Mouse (Mus musculus) E14TG2a.4 (cell line): ENCODE data around the gene Rbbp5.
A peak's percentile ranks its signal among the peaks of the same experiment; 100 is the strongest.

Source experiments
- H3K27me3 ChIP-seq: 2 replicates; pipeline ENCODE4 v1.6.1; 2014; ENCODE audit warnings: low read length, control low read depth; ENCODE audit not compliant: insufficient read depth
- H3K36me3 ChIP-seq: 2 replicates; pipeline ENCODE4 v1.6.1; 2014; ENCODE audit warnings: low read length, control low read depth; ENCODE audit not compliant: insufficient read depth
- H3K4me1 ChIP-seq: replicated peaks from 2 replicates; pipeline ENCODE4 v1.6.1; 2014; ENCODE audit warnings: low read depth, low read length, control low read depth
- H3K4me3 ChIP-seq: replicated peaks from 2 replicates; pipeline ENCODE4 v1.5.1; 2014; ENCODE audit warnings: mild to moderate bottlenecking, low read length
- H3K9me3 ChIP-seq: 2 replicates; pipeline ENCODE4 v1.6.1; 2014; ENCODE audit warnings: low read length, control low read depth
- CTCF ChIP-seq: conservative IDR thresholded peaks from 2 replicates; pipeline ENCODE4 v1.5.1; 2014; ENCODE audit warnings: low read length
- NANOG ChIP-seq: IDR thresholded peaks from 2 replicates; pipeline ENCODE4 v1.6.1; 2014; ENCODE audit warnings: borderline replicate concordance, low read length, mixed read lengths
- POU5F1 ChIP-seq: IDR thresholded peaks from 2 replicates; pipeline ENCODE4 v1.6.1; 2014; ENCODE audit warnings: low read length, borderline replicate concordance

Rbbp5 gene

GRCm38 (mm10) chr1:132474496-132474895 is 2.7 kb upstream of the Rbbp5 start:
- Histone ChIP-seq H3K9me3 (no peaks in the 10 kb centered on the region), H3K27me3 (no peaks in the 10 kb centered on the region)
- no peak for TF ChIP-seq NANOG
- no peak for TF ChIP-seq POU5F1
- TF ChIP-seq CTCF: no peak

DNA sequence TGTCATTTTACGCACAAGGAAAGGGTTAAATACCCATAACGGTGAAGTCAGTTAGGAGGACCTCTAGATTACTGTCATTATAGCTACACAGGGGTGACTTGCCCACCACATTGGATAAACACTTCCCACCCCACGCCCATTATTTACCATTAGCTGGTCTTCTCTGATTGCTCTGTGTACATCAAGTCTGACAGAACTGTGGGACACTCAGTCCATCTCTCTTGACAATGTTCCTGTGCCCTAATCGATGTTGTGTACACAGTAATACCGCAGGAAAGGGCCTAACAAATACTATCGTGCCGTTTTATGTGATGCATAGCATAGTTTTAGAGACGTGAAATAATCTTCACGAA is 614 bp upstream of the Rbbp5 start:
- Histone ChIP-seq H3K27me3 (no peaks in the 10 kb centered on the region), H3K4me1 (peaks cover 75% of the 10 kb centered on the region), H3K36me3 (peaks cover 30% of the 10 kb centered on the region), H3K9me3 (no peaks in the 10 kb centered on the region), H3K4me3 (peak overlapping the region; percentile 94)
- TF ChIP-seq NANOG (no peak), CTCF (no peak), POU5F1 (no peak)

More at GRCm38 (mm10) chr1:132474496-132474895, 2.7 kb upstream of the Rbbp5 start:
- Histone ChIP-seq H3K4me1 (peaks cover 72% of the 10 kb centered on the region), H3K36me3 (peaks cover 15% of the 10 kb centered on the region), H3K4me3 (peak overlapping the region; percentile 94)

DNA sequence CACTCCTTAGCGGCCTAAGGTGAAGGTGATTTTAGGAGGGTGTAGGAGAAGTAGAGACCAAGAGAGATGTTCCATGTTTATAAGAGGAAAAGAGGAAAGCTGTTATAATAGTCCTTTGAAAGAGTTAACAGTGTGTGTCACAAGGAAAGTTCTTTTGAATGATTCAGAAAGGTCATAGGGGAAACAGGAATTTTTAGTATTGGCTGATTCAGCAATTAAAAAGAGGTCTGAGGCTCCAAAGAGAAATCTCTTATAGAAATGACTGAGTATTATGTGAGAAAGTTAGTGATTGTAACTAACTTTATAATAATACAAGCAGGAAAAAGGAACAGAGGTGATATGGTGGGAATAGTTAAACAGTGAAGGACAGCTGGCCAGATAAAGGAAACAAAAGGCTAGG is 2.3 kb downstream of the Rbbp5 start:
- TF ChIP-seq POU5F1 (no peak), CTCF (no peak), NANOG (no peak)
- Histone ChIP-seq H3K4me3 (no peak overlapping the region), H3K36me3 (peaks cover 52% of the 10 kb centered on the region), H3K4me1 (peaks cover 80% of the 10 kb centered on the region), H3K27me3 (no peaks in the 10 kb centered on the region), H3K9me3 (no peaks in the 10 kb centered on the region)

GRCm38 (mm10) chr1:132481619-132482018 is 4.5 kb downstream of the Rbbp5 start:
- Histone ChIP-seq H3K4me3 (no peak overlapping the region), H3K27me3 (no peaks in the 10 kb centered on the region), H3K9me3 (no peaks in the 10 kb centered on the region), H3K36me3 (peaks cover 65% of the 10 kb centered on the region), H3K4me1 (peaks cover 64% of the 10 kb centered on the region)
- no peak for TF ChIP-seq NANOG
- TF ChIP-seq POU5F1: no peak
- no peak for TF ChIP-seq CTCF

DNA sequence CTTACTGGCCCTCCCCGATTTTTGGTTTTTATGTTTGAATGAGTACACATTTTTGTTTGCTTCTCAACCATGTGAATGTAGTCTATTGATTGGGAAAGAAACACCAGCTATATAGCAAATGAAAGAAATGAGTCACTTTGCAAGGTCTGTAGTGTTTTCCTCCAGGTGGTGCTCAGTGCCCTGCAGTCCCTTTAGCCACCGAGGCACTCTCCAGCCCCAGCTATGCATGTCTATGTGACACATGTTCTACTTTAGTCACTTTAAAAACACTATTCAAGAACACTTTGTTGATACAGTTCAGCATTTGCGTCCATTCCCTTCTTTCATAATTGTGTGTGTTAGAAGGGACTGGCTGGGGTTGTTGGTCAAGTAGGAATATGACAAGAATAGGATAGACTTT is 6.1 kb downstream of the Rbbp5 start:
- H3K9me3 ChIP-seq: no peaks in the 10 kb centered on the region
- H3K4me1 ChIP-seq: peaks cover 76% of the 10 kb centered on the region
- no peak for TF ChIP-seq CTCF
- no peak for TF ChIP-seq POU5F1
- TF ChIP-seq NANOG: no peak
- H3K36me3 ChIP-seq: peaks cover 81% of the 10 kb centered on the region
- no peak overlapping the region for H3K4me3 ChIP-seq
- no peaks in the 10 kb centered on the region for H3K27me3 ChIP-seq

DNA sequence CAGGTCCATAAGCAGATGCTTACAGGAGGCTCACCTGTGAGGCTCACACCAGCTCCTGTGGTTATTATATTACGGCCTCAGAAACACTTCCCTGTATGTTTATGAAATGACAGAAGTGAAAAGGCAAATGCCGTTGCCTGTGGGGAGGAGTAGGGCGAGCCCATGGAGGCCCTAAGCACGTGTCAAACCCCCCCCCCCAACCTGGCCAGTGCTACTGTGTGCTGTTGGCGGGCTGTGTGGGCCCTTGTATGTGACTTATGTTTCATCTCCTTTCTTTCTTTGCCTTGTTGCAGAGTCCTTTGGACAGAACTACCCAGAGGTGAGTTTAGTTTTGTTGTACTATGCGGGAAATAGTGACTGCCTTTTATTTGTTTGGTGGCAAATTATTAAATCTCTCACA is 6.6 kb downstream of the Rbbp5 start:
- Histone ChIP-seq H3K36me3 (peaks cover 84% of the 10 kb centered on the region), H3K9me3 (no peaks in the 10 kb centered on the region), H3K27me3 (no peaks in the 10 kb centered on the region), H3K4me3 (no peak overlapping the region), H3K4me1 (peaks cover 76% of the 10 kb centered on the region)
- TF ChIP-seq POU5F1: no peak
- TF ChIP-seq CTCF: no peak
- no peak for TF ChIP-seq NANOG

- TF ChIP-seq CTCF: no peak
- TF ChIP-seq NANOG: no peak
- no peak for TF ChIP-seq POU5F1
- Histone ChIP-seq H3K27me3 (no peaks in the 10 kb centered on the region), H3K4me3 (no peak overlapping the region), H3K9me3 (no peaks in the 10 kb centered on the region), H3K4me1 (0 out of 2 replicates have a peak, but pooled peaks cover 3% of the 10 kb centered on the region), H3K36me3 (peaks cover 96% of the 10 kb centered on the region)
Measured at GRCm38 (mm10) chr1:132500535-132500934, 23.4 kb downstream of the Rbbp5 start.

DNA sequence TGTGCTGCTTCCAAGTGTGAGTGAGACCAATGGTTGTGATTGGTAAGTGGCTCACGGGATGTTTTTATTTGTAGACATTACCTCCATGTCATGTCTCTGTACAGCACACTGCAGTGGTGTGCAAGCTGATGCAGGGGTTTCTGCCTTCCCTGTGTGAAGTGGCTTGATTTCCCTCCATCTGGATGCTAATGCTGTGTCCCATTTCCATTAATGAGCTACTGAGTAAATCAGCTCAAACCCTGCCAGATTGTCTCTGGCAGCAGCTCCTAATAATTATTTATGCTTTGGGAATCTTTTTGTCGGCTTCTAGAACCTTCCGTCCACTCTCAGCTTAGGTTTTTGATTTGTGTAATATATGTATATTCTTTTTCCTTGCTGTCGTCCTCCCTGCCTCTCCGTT is 28.0 kb downstream of the Rbbp5 start:
- Histone ChIP-seq H3K9me3 (no peaks in the 10 kb centered on the region), H3K36me3 (peaks cover 99% of the 10 kb centered on the region), H3K4me3 (no peak overlapping the region), H3K4me1 (peaks cover 23% of the 10 kb centered on the region), H3K27me3 (no peaks in the 10 kb centered on the region)
- TF ChIP-seq POU5F1: no peak

- Histone ChIP-seq H3K4me3 (no peak within 1 kb of the TSS), H3K9me3 (no peaks in the 10 kb centered on the region), H3K36me3 (peaks cover 93% of the 10 kb centered on the region), H3K27me3 (no peaks in the 10 kb centered on the region), H3K4me1 (peaks cover 23% of the 10 kb centered on the region)
- TF ChIP-seq NANOG (no peak), POU5F1 (no peak), CTCF (no peak)
Measured at GRCm38 (mm10) chr1:132506058-132506457, 28.9 kb downstream of the Rbbp5 start, which contains the start of gene Tmem81. Gene Tmem81 (plus strand): TSS chr1:132506230.
